Mouse (Mus musculus): Measurements from ENCODE around the gene Snrnp35. TPM values are rescaled to one million over a fixed set of nuclear protein-coding genes. Genes with fewer than 3 reads are reported as not detected.
A peak's percentile ranks its signal among the peaks of the same experiment; 100 is the strongest.

The Snrnp35 gene
- polyA plus RNA-seq, 1 experiment: 4.6 TPM

- Histone ChIP-seq H3K36me3 (ENCODE audit: control insufficient read depth, insufficient read depth, low read length) (peaks cover 7% of the 10 kb centered on the region), H3K4me3 (ENCODE audit: control insufficient read depth, insufficient read depth, low read length) (no peak overlapping the region), H3K4me1 (replicated peaks; ENCODE audit: control insufficient read depth, insufficient read depth, low read length) (peaks cover 12% of the 10 kb centered on the region), H3K27ac (ENCODE audit: control insufficient read depth, insufficient read depth, low read length) (no peak overlapping the region), H3K27me3 (ENCODE audit: control insufficient read depth, insufficient read depth, low read length) (no peaks in the 10 kb centered on the region)
- peak; percentile 81 for DNase-seq
- TF ChIP-seq POLR2A (IDR thresholded peaks at IDR 0.05; ENCODE audit: control insufficient read depth, extremely low read depth, insufficient read depth, low read length, poor library complexity) (no peak), CTCF (IDR thresholded peaks at IDR 0.05; ENCODE audit: borderline replicate concordance, control insufficient read depth, extremely low read depth, insufficient read depth, low read length, poor library complexity) (no peak)
- 82% methylated on average over 16 of the region's 16 CpGs for WGBS
Measured at GRCm38 (mm10) chr5:124538813-124539792, 56.2 kb downstream of the Snrnp35 start.

- H3K4me3 ChIP-seq (ENCODE audit: control insufficient read depth, insufficient read depth, low read length): no peak overlapping the region
- no peak for TF ChIP-seq POLR2A (IDR thresholded peaks at IDR 0.05; ENCODE audit: control insufficient read depth, extremely low read depth, insufficient read depth, low read length, poor library complexity)
- TF ChIP-seq CTCF (IDR thresholded peaks at IDR 0.05; ENCODE audit: borderline replicate concordance, control insufficient read depth, extremely low read depth, insufficient read depth, low read length, poor library complexity): no peak
- no peak overlapping the region for H3K27ac ChIP-seq (ENCODE audit: control insufficient read depth, insufficient read depth, low read length)
- H3K27me3 ChIP-seq (ENCODE audit: control insufficient read depth, insufficient read depth, low read length): no peaks in the 10 kb centered on the region
- WGBS: 76% methylated on average over 4 of the region's 4 CpGs
- DNase-seq: no peak
- H3K36me3 ChIP-seq (ENCODE audit: control insufficient read depth, insufficient read depth, low read length): peaks cover 15% of the 10 kb centered on the region
- H3K4me1 ChIP-seq (replicated peaks; ENCODE audit: control insufficient read depth, insufficient read depth, low read length): peaks cover 12% of the 10 kb centered on the region
Measured at GRCm38 (mm10) chr5:124539905-124540304, 57.0 kb downstream of the Snrnp35 start.

- DNase-seq: peak; percentile 93
- Histone ChIP-seq H3K27ac (ENCODE audit: control insufficient read depth, insufficient read depth, low read length) (peak within 1 kb of the TSS; percentile 45), H3K4me3 (ENCODE audit: control insufficient read depth, insufficient read depth, low read length) (peak within 1 kb of the TSS; percentile 97), H3K4me1 (replicated peaks; ENCODE audit: control insufficient read depth, insufficient read depth, low read length) (peaks cover 12% of the 10 kb centered on the region), H3K27me3 (ENCODE audit: control insufficient read depth, insufficient read depth, low read length) (no peaks in the 10 kb centered on the region), H3K36me3 (ENCODE audit: control insufficient read depth, insufficient read depth, low read length) (peaks cover 20% of the 10 kb centered on the region)
- TF ChIP-seq CTCF (IDR thresholded peaks at IDR 0.05; ENCODE audit: borderline replicate concordance, control insufficient read depth, extremely low read depth, insufficient read depth, low read length, poor library complexity): 0 out of 2 replicates have a peak, but pooled peaks have one; percentile 20
- TF ChIP-seq POLR2A (IDR thresholded peaks at IDR 0.05; ENCODE audit: control insufficient read depth, extremely low read depth, insufficient read depth, low read length, poor library complexity): 0 out of 2 replicates have a peak, but pooled peaks have one; percentile 10
- under 1% methylated on average over 35 of the region's 35 CpGs for WGBS
Measured at GRCm38 (mm10) chr5:124540383-124540786, 57.5 kb downstream of the Snrnp35 start, which contains the start of gene Tmed2. Gene Tmed2 (plus strand): TSS chr5:124540695.

Other genes with a start within 250 kb of the Snrnp35 start
- 279 and 356 TPM in 2 replicates for gene Pitpnm2, start 233.4 kb upstream of the Snrnp35 start, polyA plus RNA-seq (2012; rRNA removed)
- 16.2 and 19.6 TPM in 2 replicates for gene Mphosph9, start 155.2 kb upstream of the Snrnp35 start, polyA plus RNA-seq (2012; rRNA removed)
- 5.7 and 6.4 TPM in 2 replicates for gene 2810006K23Rik, start 155.0 kb upstream of the Snrnp35 start, polyA plus RNA-seq (2012; rRNA removed)
- 191 and 206 TPM in 2 replicates for gene Cdk2ap1, start 120.1 kb upstream of the Snrnp35 start, polyA plus RNA-seq (2012; rRNA removed)
- gene Sbno1, start 57.1 kb upstream of the Snrnp35 start, polyA plus RNA-seq (2012; rRNA removed): 36.3 and 40.8 TPM in 2 replicates
- gene Kmt5a, start 43.2 kb upstream of the Snrnp35 start, polyA plus RNA-seq (2012; rRNA removed): 76.5 and 92.5 TPM in 2 replicates
- gene Rilpl2, start 4.8 kb upstream of the Snrnp35 start, polyA plus RNA-seq (2012; rRNA removed): 38.5 and 38.6 TPM in 2 replicates
- 3.6 and 9.5 TPM in 2 replicates for gene Rilpl1, start 48.3 kb downstream of the Snrnp35 start, polyA plus RNA-seq (2012; rRNA removed)
- gene Tmed2, start 57.6 kb downstream of the Snrnp35 start, polyA plus RNA-seq (2012; rRNA removed): 134 and 198 TPM in 2 replicates
- 33.2 and 38.5 TPM in 2 replicates for gene Ddx55, start 69.7 kb downstream of the Snrnp35 start, polyA plus RNA-seq (2012; rRNA removed)
- 25.2 and 25.4 TPM in 2 replicates for gene Eif2b1, start 96.0 kb downstream of the Snrnp35 start, polyA plus RNA-seq (2012; rRNA removed)
- 55.7 and 57.6 TPM in 2 replicates for gene Gtf2h3, start 96.0 kb downstream of the Snrnp35 start, polyA plus RNA-seq (2012; rRNA removed)
- 122 and 127 TPM in 2 replicates for gene Atp6v0a2, start 145.4 kb downstream of the Snrnp35 start, polyA plus RNA-seq (2012; rRNA removed)
- 0.31 and 0.38 TPM in 2 replicates for gene Dnah10, start 242.0 kb downstream of the Snrnp35 start, polyA plus RNA-seq (2012; rRNA removed)

All from thymus, adult 2 months (tissue).